Mouse (Mus musculus) stomach, embryonic 16.5 days (tissue): ENCODE results near the gene Gm20422. TPM values are rescaled to one million over a fixed set of nuclear protein-coding genes. Genes with fewer than 3 reads are reported as not detected.

Experiments
- ATAC-seq: fragments of 200-750 bp; cut with Nextera tagmentation; 2 replicates; pipeline ENCODE4 v1.8.0; 2017; ENCODE audit warnings: moderate number of reproducible peaks, moderate TSS enrichment; ENCODE audit not compliant: insufficient read depth, low FRiP score
- H3K27ac ChIP-seq: fragments of 300-500 bp; sonication (generic); 2 replicates; pipeline ENCODE4 v1.5.1; 2014; ENCODE audit warnings: low read length
- H3K27me3 ChIP-seq: fragments of 300-500 bp; sonication (generic); 2 replicates; pipeline ENCODE4 v1.6.1; 2014; ENCODE audit warnings: low read length, control low read depth, mixed read lengths; ENCODE audit not compliant: control insufficient read depth, insufficient read depth
- H3K36me3 ChIP-seq: fragments of 300-500 bp; sonication (generic); 2 replicates; pipeline ENCODE4 v1.6.1; 2014; ENCODE audit warnings: low read length; ENCODE audit not compliant: control insufficient read depth, insufficient read depth
- H3K4me1 ChIP-seq: fragments of 300-500 bp; sonication (generic); 2 replicates; pipeline ENCODE4 v1.6.1; 2014; ENCODE audit warnings: low read length, control low read depth, mixed read lengths; ENCODE audit not compliant: control insufficient read depth, insufficient read depth
- H3K4me2 ChIP-seq: fragments of 300-500 bp; sonication (generic); 2 replicates; pipeline ENCODE4 v1.6.1; 2014; ENCODE audit warnings: low read depth, low read length, mixed read lengths
- H3K4me3 ChIP-seq: fragments of 300-500 bp; sonication (generic); replicated peaks from 2 replicates; pipeline ENCODE4 v1.5.1; 2014; ENCODE audit warnings: mild to moderate bottlenecking, low read length
- H3K9ac ChIP-seq: fragments of 300-500 bp; sonication (generic); 2 replicates; pipeline ENCODE4 v1.6.1; 2014; ENCODE audit warnings: low read length
- H3K9me3 ChIP-seq: fragments of 300-500 bp; sonication (generic); replicated peaks from 2 replicates; pipeline ENCODE4 v1.6.1; 2016; ENCODE audit warnings: low read length, control low read depth; ENCODE audit not compliant: control insufficient read depth
- WGBS: fragments of 180-500 bp; shearing (Covaris S2); extraction: QIAGEN DNeasy Blood & Tissue Kit; methylation state at CpG from one replicate; pipeline ENCODE4 v1.1.7; 2014; 5-methylcytosine and 5-hydroxymethylcytosine counted together
- polyA plus RNA-seq: library from polyadenylated mRNA; unstranded; fragments of >200 nt; fragmentation: Nextera tagmentation; extraction: Ambion mirVana; gene quantifications from 2 replicates; pipeline ENCODE4 v1.2.1, GENCODE M21; 2015

Gene Gm20422
- polyA plus RNA-seq, 1 experiment from 2014 or later, result not detected

GRCm38 (mm10) chr8:69799261-69799660, 24.6 kb upstream of the Gm20422 start:
- ATAC-seq, result no peak
- Histone ChIP-seq H3K27me3 (no peaks in the 10 kb centered on the region), H3K9me3 (no peaks in the 10 kb centered on the region), H3K4me1 (no peaks in the 10 kb centered on the region), H3K4me2 (no peak overlapping the region), H3K36me3 (peaks cover 61% of the 10 kb centered on the region), H3K27ac (no peak overlapping the region), H3K9ac (no peak overlapping the region), H3K4me3 (no peak overlapping the region)
- WGBS, result 92% methylated on average over 8 of the region's 8 CpGs

GRCm38 (mm10) chr8:69797661-69798060, 23.0 kb upstream of the Gm20422 start:
- Histone ChIP-seq H3K9ac (no peak overlapping the region), H3K4me3 (no peak overlapping the region), H3K9me3 (no peaks in the 10 kb centered on the region), H3K27ac (no peak overlapping the region), H3K4me2 (no peak overlapping the region), H3K4me1 (peaks cover 4% of the 10 kb centered on the region), H3K36me3 (peaks cover 53% of the 10 kb centered on the region), H3K27me3 (no peaks in the 10 kb centered on the region)
- 91% methylated on average over 10 of the region's 10 CpGs for WGBS
- ATAC-seq, result no peak

GRCm38 (mm10) chr8:69796721-69797345, 22.1 kb upstream of the Gm20422 start:
- 94% methylated on average over 16 of the region's 16 CpGs for WGBS
- no peak overlapping the region for H3K4me2 ChIP-seq

GRCm38 (mm10) chr8:69794901-69795300, 20.2 kb upstream of the Gm20422 start:
- H3K9ac ChIP-seq, result no peak overlapping the region
- no peaks in the 10 kb centered on the region for H3K27me3 ChIP-seq
- H3K4me1 ChIP-seq, result peaks cover 15% of the 10 kb centered on the region
- ATAC-seq, result no peak
- WGBS, result 96% methylated on average over 6 of the region's 6 CpGs
- H3K27ac ChIP-seq, result no peak overlapping the region
- no peaks in the 10 kb centered on the region for H3K9me3 ChIP-seq
- H3K4me3 ChIP-seq, result no peak overlapping the region
- H3K4me2 ChIP-seq, result no peak overlapping the region
- peaks cover 30% of the 10 kb centered on the region for H3K36me3 ChIP-seq

More at GRCm38 (mm10) chr8:69796721-69797345, 22.1 kb upstream of the Gm20422 start:
- ATAC-seq, result no peak
- H3K9ac ChIP-seq, result no peak overlapping the region
- H3K27me3 ChIP-seq, result no peaks in the 10 kb centered on the region
- H3K36me3 ChIP-seq, result peaks cover 46% of the 10 kb centered on the region
- H3K4me1 ChIP-seq, result peaks cover 12% of the 10 kb centered on the region
- no peak overlapping the region for H3K27ac ChIP-seq
- no peak overlapping the region for H3K4me3 ChIP-seq
- no peaks in the 10 kb centered on the region for H3K9me3 ChIP-seq

- Histone ChIP-seq H3K9me3 (no peaks in the 10 kb centered on the region), H3K36me3 (peaks cover 22% of the 10 kb centered on the region), H3K9ac (no peak overlapping the region), H3K27me3 (no peaks in the 10 kb centered on the region), H3K27ac (no peak overlapping the region), H3K4me3 (no peak overlapping the region), H3K4me2 (no peak overlapping the region), H3K4me1 (peaks cover 15% of the 10 kb centered on the region)
- no peak for ATAC-seq
- 86% methylated on average over 3 of the region's 3 CpGs for WGBS
Measured at GRCm38 (mm10) chr8:69794096-69794495, 19.4 kb upstream of the Gm20422 start.

GRCm38 (mm10) chr8:69793666-69794065, 19.0 kb upstream of the Gm20422 start:
- Histone ChIP-seq H3K4me1 (peaks cover 15% of the 10 kb centered on the region), H3K27ac (no peak overlapping the region), H3K27me3 (no peaks in the 10 kb centered on the region), H3K4me3 (no peak overlapping the region), H3K36me3 (peaks cover 21% of the 10 kb centered on the region), H3K9me3 (no peaks in the 10 kb centered on the region), H3K9ac (no peak overlapping the region), H3K4me2 (no peak overlapping the region)
- 81% methylated on average over 4 of the region's 4 CpGs for WGBS
- ATAC-seq, result no peak

- Histone ChIP-seq H3K27me3 (no peaks in the 10 kb centered on the region), H3K9me3 (no peaks in the 10 kb centered on the region), H3K27ac (peak overlapping the region; percentile 68), H3K9ac (peak overlapping the region; percentile 98), H3K4me2 (peak overlapping the region; percentile 83), H3K36me3 (peaks cover 7% of the 10 kb centered on the region), H3K4me3 (peak overlapping the region; percentile 99), H3K4me1 (peaks cover 15% of the 10 kb centered on the region)
- under 1% methylated on average over 45 of the region's 48 CpGs for WGBS
- peak; percentile 45; the same call in 1 of the 2 replicates for ATAC-seq
Measured at GRCm38 (mm10) chr8:69791415-69792068, 16.9 kb upstream of the Gm20422 start.

- Histone ChIP-seq H3K27ac (peak within 1 kb of the TSS; percentile 86), H3K36me3 (peaks cover 6% of the 10 kb centered on the region; the same call in 1 of the 2 replicates), H3K27me3 (no peaks in the 10 kb centered on the region), H3K4me2 (peak within 1 kb of the TSS; percentile 83), H3K9ac (peak within 1 kb of the TSS; percentile 98), H3K4me3 (peak within 1 kb of the TSS; percentile 99), H3K4me1 (peaks cover 15% of the 10 kb centered on the region), H3K9me3 (no peaks in the 10 kb centered on the region)
- under 1% methylated on average over 38 of the region's 38 CpGs for WGBS
- ATAC-seq, result peak; percentile 94
Measured at GRCm38 (mm10) chr8:69790773-69791367, 16.2 kb upstream of the Gm20422 start, which contains the start of the genes Atp13a1 and Zfp866. Gene Atp13a1 (plus strand): TSS chr8:69791163. Gene Zfp866 (minus strand): TSS chr8:69791178.

- Histone ChIP-seq H3K9ac (peak overlapping the region; percentile 98), H3K27ac (peak overlapping the region; percentile 86), H3K4me3 (peak overlapping the region; percentile 99), H3K36me3 (peaks cover 2% of the 10 kb centered on the region; the same call in 1 of the 2 replicates), H3K27me3 (no peaks in the 10 kb centered on the region), H3K9me3 (no peaks in the 10 kb centered on the region), H3K4me2 (peak overlapping the region; percentile 71), H3K4me1 (peaks cover 15% of the 10 kb centered on the region)
- ATAC-seq, result no peak
- 30% methylated on average over 11 of the region's 11 CpGs for WGBS
Measured at GRCm38 (mm10) chr8:69790364-69790763, 15.7 kb upstream of the Gm20422 start.
